Mouse (Mus musculus) lung, postnatal 0 days (tissue): ENCODE data around the gene Rita1.

Experiments
- CTCF ChIP-seq: IDR thresholded peaks from 2 replicates; pipeline ENCODE4 v1.5.1; 2016; ENCODE audit warnings: antibody characterized with exemption, mild to moderate bottlenecking
- EP300 ChIP-seq: IDR thresholded peaks from 2 replicates; pipeline ENCODE4 v1.6.1; 2016; ENCODE audit warnings: antibody characterized with exemption, mild to moderate bottlenecking, control low read depth

- TF ChIP-seq EP300 (peak; percentile 40; the same call in 1 of the 2 replicates), CTCF (no peak)
These were observed 24.8 kb downstream of the Rita1 start for GRCm38 (mm10) chr5:120587616-120587926.
